Mouse (Mus musculus) erythroblast, adult 5-6 weeks (primary cell): ENCODE measurements around the gene Ctbp1. TPM values are rescaled to one million over a fixed set of nuclear protein-coding genes. Genes with fewer than 3 reads are reported as not detected.

ENCODE experiments used
- ATAC-seq: replicated peaks from 2 replicates; pipeline ENCODE4 v1.8.0; 2016; ENCODE audit warnings: moderate number of reproducible peaks, mild to moderate bottlenecking, moderate TSS enrichment, inconsistent platforms; ENCODE audit not compliant: poor library complexity, low FRiP score, severe bottlenecking
- total RNA-seq, 2 experiments: library from RNA; stranded (forward) in 1 of 2; stranded (reverse) in 1 of 2; fragments of 150-400 nt in 1 of 2; fragments of 200-764, 138-1000 nt in 1 of 2; gene quantifications; 2 replicates each; pipeline versions ENCODE4 v1.2.3 to v1.2.4; 2015 to 2017; ENCODE audit warnings: low replicate concordance in 2 of 2

The Ctbp1 gene
- total RNA-seq, 2 experiments from 2014 or later: 54.0 to 55.8 TPM

DNA sequence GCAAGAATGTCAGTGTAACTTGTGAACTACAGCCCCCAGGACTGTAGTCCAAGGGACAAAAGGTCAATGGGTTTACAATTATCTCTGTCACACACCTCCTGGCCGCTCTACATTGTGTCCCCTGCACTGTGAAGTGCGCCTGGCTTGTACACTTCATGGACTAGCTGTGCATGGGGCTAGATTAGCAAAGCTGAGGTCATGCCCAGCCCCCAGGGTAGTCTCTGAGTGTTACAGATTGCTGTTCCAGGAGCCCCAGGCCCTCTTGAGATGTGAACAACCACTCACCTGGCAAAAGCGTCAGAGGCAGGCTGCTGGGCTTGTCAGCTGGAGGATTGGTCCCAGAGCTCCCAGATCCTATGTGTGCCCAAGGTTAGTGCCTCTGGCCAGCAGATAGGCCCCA, 57.1 kb downstream of the Ctbp1 start:
- ATAC-seq: no peak

DNA sequence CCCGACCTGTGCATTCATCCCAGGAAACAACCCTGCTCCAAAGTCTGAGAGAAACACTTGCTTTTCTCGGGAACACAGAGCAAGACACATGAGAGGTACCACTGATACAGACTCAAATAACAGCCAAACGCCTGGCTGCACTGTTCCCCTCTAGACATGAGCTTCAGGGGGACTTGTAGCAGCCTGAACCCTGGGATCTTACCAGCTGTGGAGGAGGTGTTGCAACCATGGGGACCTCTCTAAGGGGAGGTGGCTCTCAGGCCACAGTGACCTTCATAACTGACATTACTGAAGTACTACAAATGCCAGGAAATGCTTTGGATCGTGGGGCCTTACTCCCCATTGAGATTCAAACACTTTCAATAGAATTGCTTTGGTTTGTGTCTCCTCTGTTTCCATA, 60.1 kb downstream of the Ctbp1 start:
- ATAC-seq: no peak

DNA sequence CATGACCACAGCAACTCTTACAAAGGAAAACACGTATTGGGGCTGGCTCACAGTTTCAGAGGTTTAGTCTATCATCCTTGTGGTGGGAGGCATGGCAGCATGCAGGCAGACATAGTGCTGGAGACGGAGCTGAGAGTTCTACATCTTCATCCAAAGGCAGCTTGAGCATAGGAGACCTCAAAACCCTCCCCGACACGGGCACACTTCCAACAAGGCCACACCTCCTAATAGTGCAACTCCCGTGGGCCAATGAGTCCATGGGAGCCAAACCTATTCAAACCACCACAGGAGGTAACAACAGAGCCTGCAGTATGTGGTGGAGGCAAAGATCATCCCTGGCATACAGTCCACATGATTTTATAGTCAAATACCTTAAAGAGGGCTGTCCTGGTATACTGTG, 63.5 kb downstream of the Ctbp1 start:
- ATAC-seq: no peak

DNA sequence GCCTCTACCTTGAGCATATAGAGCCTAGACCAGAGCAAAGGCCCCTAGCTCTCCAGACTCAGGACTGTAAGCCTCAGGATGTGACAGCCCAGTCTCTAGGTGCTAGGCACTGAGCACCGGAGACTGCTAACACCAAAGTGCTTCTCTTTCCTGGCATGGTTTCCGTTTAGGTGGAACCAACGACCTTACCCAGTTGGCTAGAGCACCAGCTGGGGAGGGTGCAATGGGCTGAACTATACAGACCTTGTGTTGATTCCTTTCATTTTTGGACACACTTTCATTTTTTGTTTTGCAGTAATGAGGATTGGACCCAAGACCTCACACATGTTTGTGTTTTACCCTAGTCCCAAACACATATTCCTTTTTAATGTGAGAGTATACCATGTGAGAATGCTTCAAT, 64.3 kb downstream of the Ctbp1 start:
- ATAC-seq: no peak

DNA sequence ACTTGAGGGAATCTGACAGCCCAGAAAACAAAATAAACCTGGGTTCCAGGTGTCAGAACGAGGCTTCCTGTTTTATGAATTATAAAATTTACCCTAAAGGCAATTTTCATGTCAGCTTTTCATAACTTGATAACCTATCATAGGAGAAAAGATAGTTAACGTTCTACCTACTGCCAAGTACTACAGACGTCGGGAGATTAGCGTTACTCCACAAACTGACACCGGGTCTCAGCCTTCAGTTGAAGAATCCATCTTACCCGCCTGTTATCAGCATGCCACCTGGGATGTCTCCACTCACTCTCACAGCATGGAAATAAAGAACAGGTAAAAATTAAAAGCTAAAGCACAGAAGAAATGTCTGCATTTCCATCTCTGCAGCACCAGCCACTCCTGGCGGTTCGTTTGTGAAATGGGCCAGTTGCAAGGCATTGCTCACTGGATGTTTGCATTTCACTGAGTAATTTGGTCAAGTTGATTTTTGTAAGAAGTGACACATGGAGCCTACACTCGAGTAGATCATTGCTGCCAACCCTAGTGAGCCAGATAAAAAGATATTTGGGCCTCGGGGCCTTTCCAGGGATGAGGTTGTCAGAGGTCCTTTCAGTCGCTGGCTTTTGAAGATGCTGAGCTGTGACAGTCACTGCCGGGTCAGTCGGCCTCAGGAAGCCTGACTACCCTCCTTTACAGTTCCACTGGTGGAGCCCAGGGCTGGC, 66.1 kb downstream of the Ctbp1 start:
- no peak for ATAC-seq

DNA sequence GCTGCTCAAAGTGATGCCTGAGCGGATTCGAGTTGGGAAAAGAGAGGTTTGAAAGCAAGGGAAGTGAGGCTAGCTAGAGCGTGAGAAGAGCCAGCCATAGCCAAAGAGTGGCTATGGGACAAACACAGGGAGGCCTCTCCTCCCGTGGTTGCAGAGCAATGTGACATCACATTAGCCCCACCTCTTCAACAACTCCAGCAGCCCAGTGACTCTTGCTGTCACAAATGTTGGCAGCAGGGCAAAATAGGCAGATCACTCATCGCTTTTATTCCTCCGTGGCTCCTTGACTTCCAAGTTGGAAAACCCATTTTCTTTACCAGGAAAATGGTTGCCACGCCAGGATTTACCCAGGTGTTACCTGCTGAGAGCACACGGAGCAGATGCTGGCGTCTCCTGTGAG, 67.7 kb downstream of the Ctbp1 start:
- ATAC-seq: no peak

DNA sequence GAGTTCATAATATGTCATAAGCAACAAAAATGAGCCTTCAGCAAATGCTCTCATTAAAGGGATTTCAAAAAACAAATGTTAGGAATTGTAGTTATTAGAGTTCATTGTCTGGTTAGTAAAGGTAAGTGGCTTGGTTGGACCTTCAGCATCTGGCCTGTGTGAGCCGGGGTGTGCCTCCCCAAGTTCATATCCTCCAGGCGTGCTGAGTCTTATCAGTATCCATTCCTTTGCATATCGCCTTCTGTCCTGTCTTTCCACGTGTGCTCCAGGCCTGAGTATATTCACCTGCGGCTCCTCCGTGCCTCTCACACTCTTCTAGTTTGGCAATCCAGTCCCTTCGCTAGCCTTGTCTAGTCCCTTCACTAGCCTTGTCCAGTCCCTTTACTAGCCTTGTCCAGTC, 68.5 kb downstream of the Ctbp1 start:
- no peak for ATAC-seq

DNA sequence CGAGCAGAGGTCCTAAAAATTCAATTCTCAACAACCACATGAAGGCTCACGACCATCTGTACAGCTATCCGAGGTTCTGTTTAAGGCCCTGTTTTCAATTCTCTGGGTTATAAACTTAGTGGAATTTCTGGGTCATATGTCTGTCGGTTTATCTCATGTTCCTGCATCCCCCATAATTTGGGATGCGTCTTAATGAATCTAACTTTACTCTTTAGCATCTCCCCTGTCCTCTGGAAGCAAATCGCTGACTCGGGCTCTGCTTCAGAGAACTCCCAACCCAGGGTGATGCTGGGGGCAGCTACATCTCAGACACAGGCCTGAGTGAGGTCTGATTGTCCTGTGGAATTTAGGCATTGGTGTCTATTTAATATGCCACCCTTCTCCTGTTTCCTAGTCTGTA, 70.5 kb downstream of the Ctbp1 start:
- no peak for ATAC-seq

DNA sequence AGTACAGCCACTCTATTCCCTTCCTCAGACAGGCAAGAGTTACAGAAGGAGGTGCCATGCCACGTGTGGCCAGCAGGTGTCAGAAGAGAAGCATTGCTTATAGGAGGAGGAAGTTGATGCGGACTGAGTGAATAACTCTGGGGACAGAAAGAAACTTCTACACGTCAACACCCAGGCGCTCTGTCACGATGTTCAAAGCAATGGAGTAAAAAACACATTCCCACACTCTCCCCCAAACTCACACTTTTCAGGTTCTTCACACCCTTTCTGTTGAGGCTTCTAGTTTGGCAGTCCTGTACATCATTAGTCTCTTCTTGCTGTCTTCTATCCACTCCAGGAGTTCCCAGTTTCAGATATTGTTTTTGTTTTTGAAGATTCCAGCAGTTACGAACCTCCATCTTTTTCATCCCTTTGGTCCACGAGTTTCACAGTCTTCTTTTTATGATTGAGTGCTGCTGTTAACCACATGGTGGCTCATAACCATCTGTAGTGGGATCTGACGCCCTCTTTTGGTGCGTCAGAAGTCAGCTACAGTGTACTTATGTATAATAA, 71.0 kb downstream of the Ctbp1 start:
- ATAC-seq: peak; percentile 88

DNA sequence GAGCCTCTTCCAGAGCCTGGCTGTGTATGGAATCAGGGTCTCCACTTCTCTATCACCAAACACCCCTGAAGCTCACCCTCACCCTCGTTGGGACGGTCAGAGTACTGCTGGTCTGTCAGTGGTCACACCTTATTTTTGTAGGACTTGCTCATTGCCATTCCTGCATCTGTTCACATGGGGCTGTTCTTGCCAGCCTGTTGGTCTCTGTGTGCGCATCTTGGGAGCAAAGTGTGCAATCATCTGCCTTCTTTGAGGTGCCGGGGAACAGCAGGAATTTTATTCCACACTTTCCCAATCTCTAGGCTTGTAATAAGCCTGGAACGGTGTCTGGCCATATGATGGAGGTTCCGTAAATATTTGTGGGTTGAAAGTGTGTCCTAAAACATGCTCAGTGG, 71.6 kb downstream of the Ctbp1 start:
- peak; percentile 27; the same call in 1 of the 2 replicates for ATAC-seq

DNA sequence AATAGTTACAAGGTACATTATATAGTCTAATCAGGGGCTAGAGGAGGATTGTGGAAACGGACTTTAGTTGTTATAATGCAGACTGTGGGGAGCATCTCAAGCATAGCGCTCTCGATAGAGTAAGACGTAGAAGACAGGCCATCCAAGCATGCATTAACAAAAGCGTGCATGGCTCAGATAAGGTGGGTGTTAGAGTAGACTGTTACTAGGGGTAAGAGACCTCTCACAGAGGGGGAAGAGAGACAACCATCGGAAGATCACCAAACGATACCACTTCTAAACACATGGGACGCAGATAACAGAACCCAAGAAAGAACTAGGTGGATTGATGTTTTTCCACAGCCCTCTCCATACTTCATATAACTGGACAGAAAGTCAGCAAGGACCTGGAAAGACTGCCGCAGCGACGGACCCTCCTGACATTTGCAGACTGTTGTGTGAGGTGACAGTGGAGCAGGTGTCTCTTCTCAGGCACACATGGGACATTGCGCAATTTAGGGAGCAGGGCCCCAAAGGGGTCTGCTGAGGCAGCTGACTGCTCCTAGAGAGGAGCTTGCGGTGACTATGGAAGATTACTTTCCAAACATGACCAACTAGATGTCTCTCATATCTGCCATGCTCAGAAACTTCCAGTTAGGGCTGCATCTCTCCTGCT, 72.2 kb downstream of the Ctbp1 start:
- ATAC-seq: no peak

DNA sequence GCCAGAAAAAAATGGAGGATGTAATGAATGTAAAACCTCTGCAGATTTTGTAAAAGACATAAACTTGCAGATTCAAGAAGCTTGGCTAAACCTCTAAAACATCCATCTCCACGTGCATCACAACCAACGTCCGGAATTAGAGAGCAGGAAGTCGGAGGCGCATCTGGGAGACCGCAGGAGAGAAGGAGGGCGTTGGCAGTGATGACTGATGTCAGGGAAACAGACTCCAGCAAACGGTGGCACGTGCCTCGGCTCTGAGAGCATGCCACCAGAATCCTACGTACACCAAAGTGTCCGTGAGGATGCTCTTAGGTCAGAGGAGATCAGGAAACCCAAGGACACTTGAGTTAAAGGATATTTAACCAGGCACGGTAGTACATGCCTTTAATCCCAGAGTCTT, 73.1 kb downstream of the Ctbp1 start:
- ATAC-seq: no peak

DNA sequence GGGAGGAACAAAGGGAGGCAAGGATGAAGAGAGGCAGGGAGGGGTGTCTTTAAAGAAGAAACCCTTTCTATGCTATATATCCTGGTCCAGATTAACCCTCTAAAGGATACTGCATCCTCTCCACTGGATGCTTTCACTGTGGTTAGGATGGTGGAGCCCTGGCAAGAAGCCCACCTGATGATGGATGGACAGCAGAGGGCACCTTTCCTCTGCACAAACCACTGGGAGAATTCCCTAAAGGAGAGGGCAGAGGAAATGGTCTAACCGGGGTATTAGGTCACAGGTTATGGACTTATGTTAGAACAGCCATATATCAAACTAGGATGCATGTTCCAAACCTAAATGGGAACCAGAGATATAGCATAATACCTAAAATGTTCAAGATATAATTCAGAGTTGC, 74.7 kb downstream of the Ctbp1 start:
- ATAC-seq: no peak

Other genes with a start within 250 kb of the Ctbp1 start
- not detected in 2 replicates for gene Slc5a1, start 170.8 kb downstream of the Ctbp1 start, total RNA-seq (2015; ENCODE audit: low replicate concordance)
- gene Slc5a1, start 170.8 kb downstream of the Ctbp1 start, total RNA-seq (2017; ENCODE audit: low replicate concordance): not detected in 2 replicates
- 4.0 TPM in 1 of 2 replicates, not detected in the other for gene Spon2, start 56.5 kb downstream of the Ctbp1 start, total RNA-seq (2015; ENCODE audit: low replicate concordance)
- 3.0 TPM in 1 of 2 replicates, not detected in the other for gene Spon2, start 56.5 kb downstream of the Ctbp1 start, total RNA-seq (2017; ENCODE audit: low replicate concordance)
- gene Maea, start 60.5 kb upstream of the Ctbp1 start, total RNA-seq (2015; ENCODE audit: low replicate concordance): 7.9 and 12.7 TPM in 2 replicates
- 25.0 and 26.3 TPM in 2 replicates for gene Maea, start 60.5 kb upstream of the Ctbp1 start, total RNA-seq (2017; ENCODE audit: low replicate concordance)
- gene Uvssa, start 103.6 kb upstream of the Ctbp1 start, total RNA-seq (2015; ENCODE audit: low replicate concordance): 5.6 and 6.5 TPM in 2 replicates
- gene Uvssa, start 103.6 kb upstream of the Ctbp1 start, total RNA-seq (2017; ENCODE audit: low replicate concordance): 5.3 and 6.9 TPM in 2 replicates
- not detected in 2 replicates for gene Nkx1-1, start 159.0 kb upstream of the Ctbp1 start, total RNA-seq (2015; ENCODE audit: low replicate concordance)
- gene Nkx1-1, start 159.0 kb upstream of the Ctbp1 start, total RNA-seq (2017; ENCODE audit: low replicate concordance): not detected in 2 replicates